Mouse (Mus musculus): ENCODE results near the gene Sugp1. TPM values are rescaled to one million over a fixed set of nuclear protein-coding genes. Genes with fewer than 3 reads are reported as not detected.
"Not testable (repeated sequence)": the region's sequence is repeated elsewhere in the genome, so short reads cannot be mapped to it uniquely, and the experiment has no call there.

Gene Sugp1
- polyA plus RNA-seq, 1 experiment = 38.4 TPM

- no peaks in the 10 kb centered on the region for H3K27me3 ChIP-seq (ENCODE audit: control insufficient read depth, insufficient read depth, insufficient read length)
- H3K4me3 ChIP-seq = no peak overlapping the region
These were observed 39.4 kb upstream of the Sugp1 start for GRCm38 (mm10) chr8:70003204-70003657.

GRCm38 (mm10) chr8:70004345-70004744 lies 38.3 kb upstream of the Sugp1 start:
- Histone ChIP-seq H3K27me3 (ENCODE audit: control insufficient read depth, insufficient read depth, insufficient read length) (no peaks in the 10 kb centered on the region), H3K4me3 (no peak overlapping the region), H3K36me3 (ENCODE audit: control insufficient read depth, insufficient read depth) (no peaks in the 10 kb centered on the region), H3ac (ENCODE audit: control insufficient read depth, insufficient read length) (no peak overlapping the region), H3K4me2 (ENCODE audit: low read depth) (no peak overlapping the region), H3K79me2 (ENCODE audit: control insufficient read depth, insufficient read depth) (no peaks in the 10 kb centered on the region)
- TF ChIP-seq POLR2AphosphoS2 (IDR thresholded peaks at IDR 0.05; ENCODE audit: insufficient read length, low read depth) (no peak), REST (IDR thresholded peaks at IDR 0.05; ENCODE audit: insufficient read depth, insufficient read length) (no peak), E2F4 (IDR thresholded peaks at IDR 0.05; ENCODE audit: insufficient read depth) (no peak), SRF (IDR thresholded peaks at IDR 0.05; ENCODE audit: control insufficient read depth, insufficient read length, low read depth) (no peak), USF1 (IDR thresholded peaks at IDR 0.05; ENCODE audit: low read depth) (no peak), TCF12 (IDR thresholded peaks at IDR 0.05; ENCODE audit: insufficient read depth, poor library complexity, severe bottlenecking) (no peak), CEBPB (IDR thresholded peaks at IDR 0.05; ENCODE audit: insufficient read depth, poor library complexity, severe bottlenecking) (no peak), MAX (IDR thresholded peaks at IDR 0.05; ENCODE audit: low read depth) (no peak), TCF3 (IDR thresholded peaks at IDR 0.05; ENCODE audit: insufficient read length, low read depth) (no peak), MYOD1 (IDR thresholded peaks at IDR 0.05; ENCODE audit: control insufficient read depth in 1 of 3, insufficient read length in 2 of 3, low read depth in 2 of 3) (no peak), MYOG (IDR thresholded peaks at IDR 0.05; ENCODE audit: control insufficient read depth in 1 of 3, insufficient read depth in 1 of 3, insufficient read length in 2 of 3, low read depth in 2 of 3) (no peak), POLR2A (IDR thresholded peaks at IDR 0.05; ENCODE audit: insufficient read length, low read depth) (no peak)

More at GRCm38 (mm10) chr8:70003204-70003657, 39.4 kb upstream of the Sugp1 start:
- no peaks in the 10 kb centered on the region for H3K79me2 ChIP-seq (ENCODE audit: control insufficient read depth, insufficient read depth)
- H3K4me2 ChIP-seq (ENCODE audit: low read depth) = no peak overlapping the region
- H3K36me3 ChIP-seq (ENCODE audit: control insufficient read depth, insufficient read depth) = no peaks in the 10 kb centered on the region
- no peak overlapping the region for H3ac ChIP-seq (ENCODE audit: control insufficient read depth, insufficient read length)
- TF ChIP-seq MYOG (IDR thresholded peaks at IDR 0.05; ENCODE audit: control insufficient read depth in 1 of 3, insufficient read depth in 1 of 3, insufficient read length in 2 of 3, low read depth in 2 of 3) = no peak
- TF ChIP-seq POLR2AphosphoS2 (IDR thresholded peaks at IDR 0.05; ENCODE audit: insufficient read length, low read depth) = no peak
- TF ChIP-seq USF1 (IDR thresholded peaks at IDR 0.05; ENCODE audit: low read depth) = no peak
- no peak for TF ChIP-seq MYOD1 (IDR thresholded peaks at IDR 0.05; ENCODE audit: control insufficient read depth in 1 of 3, insufficient read length in 2 of 3, low read depth in 2 of 3)
- no peak for TF ChIP-seq TCF3 (IDR thresholded peaks at IDR 0.05; ENCODE audit: insufficient read length, low read depth)
- no peak for TF ChIP-seq CEBPB (IDR thresholded peaks at IDR 0.05; ENCODE audit: insufficient read depth, poor library complexity, severe bottlenecking)
- TF ChIP-seq E2F4 (IDR thresholded peaks at IDR 0.05; ENCODE audit: insufficient read depth) = no peak
- no peak for TF ChIP-seq POLR2A (IDR thresholded peaks at IDR 0.05; ENCODE audit: insufficient read length, low read depth)
- no peak for TF ChIP-seq SRF (IDR thresholded peaks at IDR 0.05; ENCODE audit: control insufficient read depth, insufficient read length, low read depth)
- TF ChIP-seq TCF12 (IDR thresholded peaks at IDR 0.05; ENCODE audit: insufficient read depth, poor library complexity, severe bottlenecking) = no peak
- TF ChIP-seq MAX (IDR thresholded peaks at IDR 0.05; ENCODE audit: low read depth) = no peak
- no peak for TF ChIP-seq REST (IDR thresholded peaks at IDR 0.05; ENCODE audit: insufficient read depth, insufficient read length)

GRCm38 (mm10) chr8:70005178-70005577 lies 37.4 kb upstream of the Sugp1 start:
- TF ChIP-seq POLR2A (IDR thresholded peaks at IDR 0.05; ENCODE audit: insufficient read length, low read depth) (no peak), TCF12 (IDR thresholded peaks at IDR 0.05; ENCODE audit: insufficient read depth, poor library complexity, severe bottlenecking) (no peak), SRF (IDR thresholded peaks at IDR 0.05; ENCODE audit: control insufficient read depth, insufficient read length, low read depth) (no peak)
- Histone ChIP-seq H3K36me3 (ENCODE audit: control insufficient read depth, insufficient read depth) (no peaks in the 10 kb centered on the region), H3ac (ENCODE audit: control insufficient read depth, insufficient read length) (no peak overlapping the region)

GRCm38 (mm10) chr8:70010796-70011195 lies 31.8 kb upstream of the Sugp1 start:
- H3K27me3 ChIP-seq (ENCODE audit: control insufficient read depth, insufficient read depth, insufficient read length); H3K79me2 ChIP-seq (ENCODE audit: control insufficient read depth, insufficient read depth): not testable (repeated sequence)

More at GRCm38 (mm10) chr8:70005178-70005577, 37.4 kb upstream of the Sugp1 start:
- H3K4me2 ChIP-seq (ENCODE audit: low read depth) = no peak overlapping the region
- H3K79me2 ChIP-seq (ENCODE audit: control insufficient read depth, insufficient read depth) = no peaks in the 10 kb centered on the region
- no peaks in the 10 kb centered on the region for H3K27me3 ChIP-seq (ENCODE audit: control insufficient read depth, insufficient read depth, insufficient read length)
- H3K4me3 ChIP-seq = no peak overlapping the region

GRCm38 (mm10) chr8:70012350-70012749 lies 30.3 kb upstream of the Sugp1 start:
- TF ChIP-seq POLR2AphosphoS2 (IDR thresholded peaks at IDR 0.05; ENCODE audit: insufficient read length, low read depth) (peak; percentile 55), MAX (IDR thresholded peaks at IDR 0.05; ENCODE audit: low read depth) (no peak), TCF3 (IDR thresholded peaks at IDR 0.05; ENCODE audit: insufficient read length, low read depth) (no peak)
- Histone ChIP-seq H3K4me2 (ENCODE audit: low read depth) (no peak overlapping the region), H3K79me2 (ENCODE audit: control insufficient read depth, insufficient read depth) (no peaks in the 10 kb centered on the region), H3K4me3 (no peak overlapping the region), H3K27me3 (ENCODE audit: control insufficient read depth, insufficient read depth, insufficient read length) (no peaks in the 10 kb centered on the region), H3ac (ENCODE audit: control insufficient read depth, insufficient read length) (no peak overlapping the region), H3K36me3 (ENCODE audit: control insufficient read depth, insufficient read depth) (no peaks in the 10 kb centered on the region)

More at GRCm38 (mm10) chr8:70010796-70011195, 31.8 kb upstream of the Sugp1 start:
- not testable (repeated sequence) for H3K4me3 ChIP-seq; H3K36me3 ChIP-seq (ENCODE audit: control insufficient read depth, insufficient read depth); H3K4me2 ChIP-seq (ENCODE audit: low read depth); H3ac ChIP-seq (ENCODE audit: control insufficient read depth, insufficient read length)
